Mouse (Mus musculus) C2C12 (cell line): ENCODE measurements around the gene Hsd17b2.

Source experiments
- CEBPB ChIP-seq: IDR thresholded peaks from one replicate; pipeline ENCODE4 v1.6.1; 2011; ENCODE audit warnings: low read depth, mild to moderate bottlenecking, control low read depth, moderate library complexity
- CTCF ChIP-seq: IDR thresholded peaks from one replicate; pipeline ENCODE4 v1.5.1; 2011; ENCODE audit not compliant: control insufficient read depth, insufficient read depth, insufficient read length
- FOSL1 ChIP-seq: IDR thresholded peaks from one replicate; pipeline ENCODE4 v1.8.0; 2011; ENCODE audit warnings: mild to moderate bottlenecking, low read length; ENCODE audit not compliant: poor library complexity, insufficient read depth, severe bottlenecking
- MAX ChIP-seq: IDR thresholded peaks from one replicate; pipeline ENCODE4 v1.6.1; 2011; ENCODE audit warnings: mild to moderate bottlenecking, control low read depth
- MYOD1 ChIP-seq: IDR thresholded peaks from one replicate; pipeline ENCODE4 v1.6.1; 2011; ENCODE audit warnings: low read depth; ENCODE audit not compliant: control insufficient read depth, insufficient read length
- MYOG ChIP-seq: IDR thresholded peaks from one replicate; pipeline ENCODE4 v1.6.1; 2011; ENCODE audit not compliant: control insufficient read depth, insufficient read length; ENCODE audit errors: extremely low read depth
- USF1 ChIP-seq: IDR thresholded peaks from one replicate; pipeline ENCODE4 v1.6.1; 2011; ENCODE audit warnings: low read depth, mild to moderate bottlenecking, control low read depth, moderate library complexity

- TF ChIP-seq CTCF, result no peak
- TF ChIP-seq USF1, result no peak
- no peak for TF ChIP-seq CEBPB
- TF ChIP-seq MAX, result no peak
- no peak for TF ChIP-seq MYOD1
- TF ChIP-seq MYOG, result no peak
- no peak for TF ChIP-seq FOSL1
These were observed 70.4 kb downstream of the Hsd17b2 start for GRCm38 (mm10) chr8:117772126-117772525.
